Mouse (Mus musculus): ENCODE results near the gene Fcgbp.
"Not testable (repeated sequence)": the region's sequence is repeated elsewhere in the genome, so short reads cannot be mapped to it uniquely, and the experiment has no call there.

DNA sequence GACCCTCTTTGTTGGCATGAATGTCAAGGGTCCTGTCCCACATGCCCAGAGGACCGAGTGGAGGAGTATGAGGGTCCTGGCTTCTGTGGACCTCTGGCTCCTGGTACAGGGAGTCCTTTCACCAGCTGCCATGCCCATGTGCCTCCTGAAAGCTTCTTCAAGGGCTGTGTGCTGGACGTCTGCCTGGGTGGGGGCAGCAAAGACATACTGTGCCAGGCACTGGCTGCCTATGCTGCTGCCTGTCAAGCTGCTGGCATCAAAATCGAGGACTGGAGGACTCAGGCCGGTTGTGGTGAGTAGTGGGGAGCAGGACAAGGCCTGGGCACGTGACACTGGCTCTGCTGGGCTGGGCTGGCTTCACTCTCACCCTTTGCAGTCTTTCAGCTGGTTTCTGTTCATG is 31.9 kb downstream of the Fcgbp start:
- TF ChIP-seq CTCF (IDR thresholded peaks at IDR 0.05; ENCODE audit: control insufficient read depth, insufficient read depth, insufficient replicate concordance, low read depth, low read length); POLR2A (IDR thresholded peaks at IDR 0.05; ENCODE audit: control insufficient read depth, low read depth, low read length): not testable (repeated sequence)
